Mouse (Mus musculus) neutrophil, adult 5-6 weeks (primary cell): ENCODE data around the gene Pik3cd. TPM values are rescaled to one million over a fixed set of nuclear protein-coding genes. Genes with fewer than 3 reads are reported as not detected.
A peak's percentile ranks its signal among the peaks of the same experiment; 100 is the strongest.

Experiments
- ATAC-seq: fragments of 151-379, 151-347 bp; 2 replicates; pipeline ENCODE4 v1.8.0; 2017; ENCODE audit warnings: mild to moderate bottlenecking, moderate TSS enrichment; ENCODE audit not compliant: insufficient number of reproducible peaks, poor library complexity, low FRiP score, severe bottlenecking; ENCODE audit errors: extremely low read depth
- total RNA-seq: library from RNA; stranded (forward); fragments of 200-1000 nt; gene quantifications from 2 replicates; pipeline ENCODE4 v1.2.3, GENCODE M21; 2017

Pik3cd gene
- total RNA-seq, 1 experiment from 2014 or later, result 255 TPM

- ATAC-seq, result no peak
These were observed 38.4 kb downstream of the Pik3cd start for GRCm38 (mm10) chr4:149663849-149664503.

- no peak for ATAC-seq
These were observed 40.3 kb downstream of the Pik3cd start for GRCm38 (mm10) chr4:149661967-149662589.

DNA sequence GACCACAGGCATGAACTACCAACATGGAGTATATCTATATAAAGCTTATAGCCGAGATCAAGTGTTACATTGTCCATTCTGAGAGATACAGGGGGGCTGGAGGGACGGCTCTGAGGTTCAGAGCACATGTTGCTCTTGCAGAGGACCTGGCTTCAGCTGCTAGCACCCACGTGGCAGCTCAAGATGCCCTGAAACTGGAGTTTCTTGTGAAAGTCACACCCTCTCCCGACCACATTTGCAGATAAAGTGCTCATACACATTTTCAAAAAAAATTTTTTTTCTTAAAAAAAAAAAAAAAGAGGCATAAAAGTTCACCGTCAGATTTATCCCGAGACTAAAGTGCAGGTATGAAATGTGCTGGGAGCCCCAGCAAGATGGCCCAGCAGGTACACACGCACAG lies 41.8 kb downstream of the Pik3cd start:
- ATAC-seq, result no peak

DNA sequence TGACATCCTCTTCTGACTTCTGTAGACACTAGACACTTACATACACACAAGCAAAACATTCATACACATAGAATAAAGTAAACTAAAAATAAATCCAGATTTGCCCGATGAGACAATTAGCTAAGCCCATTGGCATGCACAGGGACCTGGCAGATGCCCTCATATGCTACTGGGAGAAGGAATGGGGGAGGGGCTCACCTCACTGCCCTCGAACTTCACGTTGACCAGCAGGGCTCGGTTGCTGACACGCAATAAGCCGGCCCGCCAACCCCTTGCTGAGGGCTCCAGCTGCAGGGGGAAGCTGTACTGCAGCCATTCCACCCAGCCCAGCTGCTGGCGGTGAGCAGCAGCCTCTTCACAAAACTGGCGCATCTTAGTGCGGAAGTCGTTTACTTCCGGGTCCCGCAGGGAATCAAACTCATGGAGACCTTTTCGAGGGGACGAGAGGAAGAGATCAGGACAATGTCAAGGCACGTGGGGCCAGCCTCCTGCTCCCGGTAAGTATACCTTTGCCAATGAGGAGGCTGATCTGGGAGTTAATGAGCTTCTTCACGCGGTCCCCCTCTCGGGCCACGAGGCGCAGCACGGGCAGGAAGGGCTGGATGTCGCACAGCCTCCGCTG lies 42.8 kb downstream of the Pik3cd start:
- ATAC-seq, result no peak

DNA sequence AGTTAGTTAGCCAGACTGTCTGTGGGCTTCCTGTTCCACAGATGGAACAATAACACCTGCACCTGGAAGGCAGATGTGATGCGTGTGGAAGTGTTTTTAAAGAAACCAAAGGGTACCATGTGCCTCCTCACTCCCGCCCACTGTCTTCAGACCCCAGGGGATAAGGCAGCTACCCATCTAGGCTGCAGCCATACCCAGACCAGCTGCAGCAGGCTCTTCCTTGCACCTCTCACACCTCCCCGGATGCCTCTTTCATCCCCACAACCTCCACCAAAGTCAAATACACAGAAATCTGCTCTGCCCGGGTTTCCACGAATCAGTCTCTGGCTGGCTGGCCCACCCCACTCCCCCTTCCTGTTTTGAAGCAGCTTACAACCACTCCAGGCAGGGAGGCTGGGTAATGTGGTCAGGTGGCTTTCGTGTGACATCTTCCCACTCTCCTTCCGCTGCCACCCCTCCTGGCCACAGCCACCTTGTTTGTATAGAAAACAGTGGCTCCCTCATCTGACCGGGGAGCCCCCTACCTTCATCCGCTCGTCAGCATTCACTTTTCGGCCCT lies 44.4 kb downstream of the Pik3cd start:
- ATAC-seq, result peak; percentile 80

GRCm38 (mm10) chr4:149654232-149654631 lies 48.1 kb downstream of the Pik3cd start:
- no peak for ATAC-seq

- ATAC-seq, result peak; percentile 11; the same call in 1 of the 2 replicates
These were observed 51.7 kb downstream of the Pik3cd start for GRCm38 (mm10) chr4:149650493-149651193.

DNA sequence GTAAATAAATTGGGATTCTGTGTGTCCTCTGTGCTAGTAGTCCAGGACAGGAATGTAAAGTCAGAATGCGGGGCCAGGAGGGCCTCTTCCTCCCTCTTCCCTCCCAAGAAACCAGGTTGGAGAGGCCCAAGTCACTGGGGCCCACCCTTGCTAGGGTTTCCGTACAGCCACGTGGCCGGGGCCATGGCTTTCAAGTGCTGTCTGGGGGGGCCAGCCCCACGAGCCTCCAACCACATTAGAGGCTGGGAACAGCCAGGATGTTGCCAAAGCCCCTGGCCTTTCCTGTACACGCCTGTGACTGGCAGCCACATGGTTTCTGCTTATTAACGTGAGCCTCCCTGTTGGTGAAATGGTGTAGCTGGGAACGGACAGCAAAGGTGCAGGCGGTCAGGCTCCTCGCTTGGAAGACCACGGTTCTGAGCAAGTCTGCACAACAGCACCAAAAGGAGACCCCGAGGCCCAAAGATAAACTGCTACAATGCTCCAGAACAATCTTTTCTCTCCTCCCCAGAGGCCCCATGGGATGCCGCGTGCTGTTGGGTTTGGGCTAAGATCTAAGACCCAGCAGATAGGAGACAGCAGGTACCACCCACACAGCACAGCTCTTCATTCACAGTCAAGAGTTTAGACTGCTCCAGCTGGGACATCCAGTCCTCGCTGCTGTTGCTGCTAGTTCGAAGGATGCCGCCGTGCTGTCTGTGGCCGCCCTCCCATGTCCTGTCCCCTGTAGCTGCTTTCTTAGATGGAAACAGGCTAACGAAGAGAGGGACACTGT lies 54.2 kb downstream of the Pik3cd start:
- ATAC-seq, result no peak

DNA sequence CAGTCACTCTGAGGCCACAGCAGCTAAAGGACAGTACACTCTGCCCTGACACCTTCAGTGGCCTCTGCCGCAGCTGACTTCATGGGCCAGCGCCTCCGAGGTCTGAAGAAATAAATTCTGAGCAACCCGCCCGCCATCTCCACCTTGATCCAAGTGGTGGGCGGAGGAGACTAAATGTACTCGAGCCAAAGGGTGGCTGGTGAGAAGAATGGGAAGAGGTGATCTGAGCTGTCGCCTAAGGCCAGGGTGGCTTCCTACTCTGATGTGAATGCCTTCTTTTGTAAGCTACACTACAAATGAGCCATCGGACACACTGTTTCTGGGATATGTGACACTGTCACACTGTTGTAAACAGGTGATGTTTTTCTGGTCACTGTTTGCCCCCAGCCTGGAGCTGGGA lies 56.6 kb downstream of the Pik3cd start:
- ATAC-seq, result no peak

DNA sequence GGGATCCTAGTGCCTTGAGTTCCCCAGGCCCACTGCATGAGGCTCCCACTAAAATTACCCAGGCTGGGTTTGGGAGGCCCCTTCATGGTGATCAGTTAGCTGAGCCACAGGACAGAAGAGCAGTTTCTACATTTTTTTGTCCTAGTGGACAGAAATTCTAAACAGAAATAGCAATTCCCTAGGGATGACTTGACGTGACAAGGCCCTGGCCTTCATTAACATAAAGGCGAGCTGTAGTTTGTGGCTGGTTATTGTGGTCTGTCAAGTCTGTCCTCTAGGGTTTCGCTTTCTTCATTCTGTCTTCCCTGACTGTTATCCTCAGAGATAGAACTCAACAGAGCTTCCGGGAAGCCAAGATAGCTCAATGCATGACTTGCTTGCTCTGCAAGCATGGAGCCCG lies 60.4 kb downstream of the Pik3cd start:
- no peak for ATAC-seq

DNA sequence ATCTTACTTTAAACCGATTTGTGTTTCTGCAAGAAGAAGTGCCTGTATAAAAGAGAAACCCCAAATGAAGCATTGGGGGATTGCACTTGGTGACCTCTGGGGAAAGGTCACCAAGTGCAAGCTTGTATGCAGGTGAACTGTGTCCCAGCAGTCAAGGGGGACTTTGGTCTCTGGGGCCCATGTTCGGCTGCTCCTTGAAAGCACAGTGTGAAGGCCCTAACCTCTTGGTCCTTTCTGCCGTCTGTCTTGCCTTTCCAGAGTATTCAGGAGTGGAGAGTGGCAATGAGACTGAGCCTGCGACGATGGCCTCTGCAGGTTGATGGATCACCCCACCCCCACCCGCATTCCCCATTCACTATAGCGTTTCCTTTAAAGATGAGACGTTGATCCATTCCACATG lies 61.0 kb downstream of the Pik3cd start:
- ATAC-seq, result no peak

DNA sequence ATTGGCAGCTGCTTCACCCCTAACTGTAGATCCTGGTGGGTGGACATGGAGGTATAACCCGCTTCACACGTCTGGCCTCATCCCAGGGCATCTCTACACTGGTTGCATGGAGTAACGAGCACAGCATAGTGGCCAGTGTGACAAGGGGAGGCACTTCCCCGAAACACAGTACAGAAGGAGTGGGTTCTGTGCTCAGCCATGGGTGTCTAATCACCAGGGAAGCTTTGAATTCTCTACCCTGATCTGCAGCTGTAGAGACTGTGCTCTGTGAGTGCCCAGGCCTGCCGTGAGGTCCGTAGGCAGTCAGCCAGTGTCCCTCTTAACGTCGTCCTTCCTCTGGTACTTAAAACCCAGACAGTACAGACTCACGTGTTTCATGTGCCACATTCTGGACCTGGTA lies 61.5 kb downstream of the Pik3cd start:
- no peak for ATAC-seq

DNA sequence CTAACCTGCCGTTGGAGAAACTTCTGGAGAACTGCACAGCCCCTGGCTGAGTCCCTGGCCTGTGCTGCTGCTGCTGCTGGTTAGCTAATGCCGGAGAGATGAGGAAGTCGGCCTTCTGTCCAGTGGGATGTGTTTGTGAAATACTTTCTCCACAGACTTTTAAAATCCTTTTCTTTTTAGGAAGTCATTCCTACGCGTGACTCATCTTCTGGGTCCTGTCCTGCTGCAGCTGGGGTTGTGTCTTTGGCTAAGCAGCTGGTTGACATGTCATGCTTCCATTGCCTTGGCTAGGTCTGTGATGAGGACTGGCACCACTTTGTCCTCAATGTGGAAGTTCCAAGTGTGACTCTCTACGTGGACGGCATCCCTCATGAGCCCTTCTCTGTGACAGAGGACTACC lies 64.4 kb downstream of the Pik3cd start:
- ATAC-seq, result no peak

GRCm38 (mm10) chr4:149635915-149636415 lies 66.4 kb downstream of the Pik3cd start:
- no peak for ATAC-seq

DNA sequence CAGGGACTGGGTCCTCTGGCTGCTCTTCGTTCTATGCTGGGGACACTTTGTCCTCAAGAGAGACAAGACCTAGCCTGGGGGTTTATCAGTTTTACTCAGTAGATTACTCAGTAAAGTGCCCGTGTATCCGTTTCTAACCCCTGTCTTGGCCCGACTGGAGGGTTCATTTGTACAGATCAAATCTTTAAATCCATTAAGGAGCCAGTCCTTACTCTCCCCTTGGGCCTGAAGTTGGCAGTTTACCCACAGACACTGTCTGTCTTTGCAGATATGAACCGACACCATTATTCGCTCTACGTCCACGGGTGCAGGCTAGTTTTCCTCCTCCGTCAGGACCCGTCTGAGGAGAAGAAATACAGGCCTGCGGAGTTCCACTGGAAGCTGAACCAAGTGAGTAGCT lies 67.4 kb downstream of the Pik3cd start:
- no peak for ATAC-seq

DNA sequence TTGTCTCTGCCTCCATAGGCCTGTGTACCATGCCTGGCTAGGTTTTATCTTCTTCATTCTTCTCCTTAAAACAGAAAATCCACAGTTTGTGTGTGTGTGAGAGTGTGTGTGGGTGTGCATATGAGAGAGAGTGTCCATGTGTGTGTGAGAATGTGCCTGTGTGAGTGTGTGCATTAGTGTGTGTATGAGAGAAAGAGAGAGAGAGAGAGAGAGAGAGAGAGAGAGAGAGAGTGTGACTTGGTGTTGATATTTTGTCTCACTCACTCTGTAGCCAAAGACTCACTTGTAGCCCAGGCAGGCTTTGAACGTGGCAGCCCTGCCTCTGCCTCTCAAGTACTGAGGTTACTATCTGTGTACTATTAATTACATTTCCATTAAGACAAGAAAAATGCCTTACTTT lies 68.2 kb downstream of the Pik3cd start:
- ATAC-seq, result no peak

DNA sequence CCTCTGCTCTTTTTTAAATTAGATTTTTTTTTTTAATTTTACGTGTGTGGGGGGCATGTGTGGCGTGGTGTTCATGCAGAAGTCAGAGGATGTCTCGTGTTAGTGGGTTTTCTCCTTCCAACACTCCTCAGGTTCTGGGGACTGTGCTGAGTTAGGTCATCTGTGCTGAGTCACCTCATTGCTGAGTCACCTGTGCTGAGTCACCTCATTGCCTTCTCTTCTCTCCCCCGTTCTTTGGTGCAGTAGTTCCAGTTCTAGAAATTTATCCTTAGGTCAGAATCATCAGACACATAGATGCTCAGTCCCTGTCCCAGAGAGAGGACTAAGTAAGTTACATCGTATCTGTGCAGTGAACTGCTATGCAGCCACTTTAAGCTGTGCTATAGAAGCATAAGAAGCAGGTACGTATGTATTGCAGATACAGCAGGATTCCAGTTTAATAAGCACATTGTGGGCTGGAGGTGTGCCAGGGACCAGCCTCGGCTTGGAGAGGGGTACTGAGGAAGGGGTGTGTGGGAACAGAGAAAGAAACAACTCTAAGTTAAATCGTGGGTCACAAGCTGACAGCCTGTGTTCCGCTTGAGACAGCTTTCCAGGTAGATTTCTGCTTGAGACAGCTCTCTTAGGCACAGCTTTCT lies 69.6 kb downstream of the Pik3cd start:
- no peak for ATAC-seq

- ATAC-seq, result no peak
These were observed 73.6 kb downstream of the Pik3cd start for GRCm38 (mm10) chr4:149628810-149629209.
